Mouse (Mus musculus) CH12.LX (cell line): Measurements from ENCODE around the gene Rab19. TPM values are rescaled to one million over a fixed set of nuclear protein-coding genes. Genes with fewer than 3 reads are reported as not detected.

Experiments
- DNase-seq: peaks from one replicate; pipeline ENCODE4 v3.0.0-alpha.2; 2013; ENCODE audit errors: extremely low read depth
- H3K27ac ChIP-seq: 2 replicates; pipeline ENCODE4 v1.5.1; 2012; ENCODE audit warnings: low read depth, mild to moderate bottlenecking, control low read depth, moderate library complexity; ENCODE audit not compliant: insufficient read depth
- H3K27me3 ChIP-seq: replicated peaks from 2 replicates; pipeline ENCODE3; 2012; ENCODE audit warnings: inconsistent platforms
- H3K36me3 ChIP-seq, 2 experiments: replicated peaks in 1 of 2; 2 replicates each; pipeline versions ENCODE3 to v1.6.1; 2012; ENCODE audit warnings: inconsistent platforms in 1 of 2, low read length in 1 of 2, mild to moderate bottlenecking in 1 of 2, mixed read lengths in 1 of 2, moderate library complexity in 1 of 2; ENCODE audit not compliant: control insufficient read depth in 1 of 2, insufficient read depth in 1 of 2
- H3K4me1 ChIP-seq, 2 experiments: 2 replicates each; pipeline ENCODE4 v1.6.1; 2012; ENCODE audit warnings: inconsistent platforms in 1 of 2, moderate library complexity in 1 of 2; ENCODE audit not compliant: insufficient read depth in 2 of 2, control insufficient read depth in 1 of 2
- H3K4me2 ChIP-seq: 2 replicates; pipeline ENCODE4 v1.6.1; 2012; ENCODE audit warnings: low read depth, mild to moderate bottlenecking, control low read depth; ENCODE audit not compliant: poor library complexity, insufficient read depth, severe bottlenecking
- H3K4me3 ChIP-seq, 3 experiments: fragments of 150-350 bp in 1 of 3; sonication (generic) in 1 of 3; replicated peaks in 1 of 3; 2 replicates each; pipeline versions ENCODE3 to v1.5.1; 2011 to 2012; ENCODE audit warnings: low read depth in 2 of 3, low read length in 2 of 3, mild to moderate bottlenecking in 2 of 3, moderate library complexity in 2 of 3, control low read depth in 1 of 3, improper control_type of control experiment in 1 of 3, inconsistent platforms in 1 of 3, mixed read lengths in 1 of 3; ENCODE audit not compliant: poor library complexity in 1 of 3
- H3K79me2 ChIP-seq: replicated peaks from 2 replicates; pipeline ENCODE4 v1.6.1; 2012; ENCODE audit warnings: mild to moderate bottlenecking, moderate library complexity; ENCODE audit not compliant: control insufficient read depth, poor library complexity, insufficient read depth, severe bottlenecking; ENCODE audit errors: extremely low read depth
- H3K9ac ChIP-seq: 2 replicates; pipeline ENCODE4 v1.6.1; 2012; ENCODE audit warnings: low read depth, mild to moderate bottlenecking, control low read depth, moderate library complexity; ENCODE audit not compliant: insufficient read depth
- H3K9me3 ChIP-seq: replicated peaks from 2 replicates; pipeline ENCODE3; 2012; ENCODE audit warnings: low read length, inconsistent platforms, mixed read lengths
- BHLHE40 ChIP-seq: IDR thresholded peaks from 2 replicates; pipeline ENCODE4 v1.6.1; 2011; ENCODE audit warnings: mild to moderate bottlenecking, low read depth, low read length, improper control_type of control experiment
- CHD1 ChIP-seq: IDR thresholded peaks from 2 replicates; pipeline ENCODE4 v1.6.1; 2012; ENCODE audit warnings: low read depth, low read length, improper control_type of control experiment, inconsistent platforms
- CHD2 ChIP-seq: IDR thresholded peaks from 2 replicates; pipeline ENCODE4 v1.6.1; 2011; ENCODE audit warnings: low read length, improper control_type of control experiment
- CTCF ChIP-seq, 2 experiments: IDR thresholded peaks in 1 of 2; conservative IDR thresholded peaks in 1 of 2; 2 replicates each; pipeline ENCODE4 v1.5.1; 2011 to 2012; ENCODE audit warnings: low read depth in 2 of 2, low read length in 2 of 2, improper control_type of control experiment in 1 of 2, inconsistent platforms in 1 of 2, mild to moderate bottlenecking in 1 of 2, moderate library complexity in 1 of 2
- E2F4 ChIP-seq: IDR thresholded peaks from 2 replicates; pipeline ENCODE4 v1.6.1; 2011; ENCODE audit warnings: low read depth, low read length, improper control_type of control experiment; ENCODE audit not compliant: insufficient replicate concordance
- ELF1 ChIP-seq: IDR thresholded peaks from 2 replicates; pipeline ENCODE4 v1.6.1; 2014; ENCODE audit warnings: low read depth, mild to moderate bottlenecking, inconsistent platforms, low read length, improper control_type of control experiment
- EP300 ChIP-seq: IDR thresholded peaks from 2 replicates; pipeline ENCODE4 v1.6.1; 2011; ENCODE audit warnings: low read length, improper control_type of control experiment
- ETS1 ChIP-seq: conservative IDR thresholded peaks from 2 replicates; pipeline ENCODE4 v1.6.1; 2012; ENCODE audit warnings: low read depth, mild to moderate bottlenecking, inconsistent platforms, low read length, improper control_type of control experiment, moderate library complexity
- GABPA ChIP-seq: IDR thresholded peaks from 2 replicates; pipeline ENCODE4 v1.6.1; 2012; ENCODE audit warnings: low read depth, low read length, improper control_type of control experiment, inconsistent platforms; ENCODE audit not compliant: insufficient replicate concordance
- HCFC1 ChIP-seq: IDR thresholded peaks from 2 replicates; pipeline ENCODE4 v1.6.1; 2012; ENCODE audit warnings: low read depth, mild to moderate bottlenecking, inconsistent platforms, low read length, improper control_type of control experiment
- IRF4 ChIP-seq: IDR thresholded peaks from 2 replicates; pipeline ENCODE4 v1.6.1; 2014; ENCODE audit warnings: low read depth, mild to moderate bottlenecking, inconsistent platforms, low read length, improper control_type of control experiment
- JUN ChIP-seq: IDR thresholded peaks from 2 replicates; pipeline ENCODE4 v1.6.1; 2011; ENCODE audit warnings: low read depth, mild to moderate bottlenecking, low read length, improper control_type of control experiment, moderate library complexity; ENCODE audit not compliant: insufficient read depth
- JUND ChIP-seq: conservative IDR thresholded peaks from 2 replicates; pipeline ENCODE4 v1.6.1; 2011; ENCODE audit warnings: low read depth, low read length, improper control_type of control experiment
- KAT2A ChIP-seq: IDR thresholded peaks from 2 replicates; pipeline ENCODE4 v1.6.1; 2012; ENCODE audit warnings: low read length, improper control_type of control experiment, inconsistent platforms; ENCODE audit not compliant: insufficient replicate concordance
- MAFK ChIP-seq: IDR thresholded peaks from 2 replicates; pipeline ENCODE4 v1.6.1; 2011; ENCODE audit warnings: low read length, improper control_type of control experiment; ENCODE audit not compliant: insufficient replicate concordance
- MAX ChIP-seq: IDR thresholded peaks from 2 replicates; pipeline ENCODE4 v1.6.1; 2011; ENCODE audit warnings: low read length, improper control_type of control experiment
- MAZ ChIP-seq: IDR thresholded peaks from 2 replicates; pipeline ENCODE4 v1.6.1; 2012; ENCODE audit warnings: low read depth, mild to moderate bottlenecking, inconsistent platforms, low read length, improper control_type of control experiment, moderate library complexity
- MEF2A ChIP-seq: IDR thresholded peaks from 2 replicates; pipeline ENCODE4 v1.6.1; 2014; ENCODE audit warnings: low read depth, mild to moderate bottlenecking, inconsistent platforms, low read length, improper control_type of control experiment, borderline replicate concordance
- MXI1 ChIP-seq: IDR thresholded peaks from 2 replicates; pipeline ENCODE4 v1.6.1; 2011; ENCODE audit warnings: mild to moderate bottlenecking, low read depth, low read length, improper control_type of control experiment
- MYC ChIP-seq: IDR thresholded peaks from 2 replicates; pipeline ENCODE4 v1.6.1; 2011; ENCODE audit warnings: low read depth, mild to moderate bottlenecking, improper control_type of control experiment, low read length
- NELFE ChIP-seq: IDR thresholded peaks from 2 replicates; pipeline ENCODE4 v1.6.1; 2011; ENCODE audit warnings: low read depth, low read length, improper control_type of control experiment
- NRF1 ChIP-seq: IDR thresholded peaks from 2 replicates; pipeline ENCODE4 v1.6.1; 2014; ENCODE audit warnings: low read depth, mild to moderate bottlenecking, inconsistent platforms, low read length, improper control_type of control experiment, moderate library complexity
- PAX5 ChIP-seq: IDR thresholded peaks from 2 replicates; pipeline ENCODE4 v1.6.1; 2012; ENCODE audit warnings: low read length, inconsistent platforms, mixed read lengths
- POLR2A ChIP-seq: IDR thresholded peaks from 2 replicates; pipeline ENCODE4 v1.6.1; 2011; ENCODE audit warnings: low read depth, mild to moderate bottlenecking, improper control_type of control experiment, low read length
- POLR2AphosphoS2 ChIP-seq: IDR thresholded peaks from 2 replicates; pipeline ENCODE4 v1.6.1; 2011; ENCODE audit warnings: low read depth, low read length, improper control_type of control experiment
- RAD21 ChIP-seq: IDR thresholded peaks from 2 replicates; pipeline ENCODE4 v1.6.1; 2011; ENCODE audit warnings: low read depth, mild to moderate bottlenecking, low read length, improper control_type of control experiment, moderate library complexity
- RCOR1 ChIP-seq: conservative IDR thresholded peaks from 2 replicates; pipeline ENCODE4 v1.6.1; 2012; ENCODE audit warnings: low read depth, mild to moderate bottlenecking, inconsistent platforms, low read length, improper control_type of control experiment
- SIN3A ChIP-seq: IDR thresholded peaks from 2 replicates; pipeline ENCODE4 v1.6.1; 2012; ENCODE audit warnings: low read length, improper control_type of control experiment, inconsistent platforms
- SMC3 ChIP-seq: IDR thresholded peaks from 2 replicates; pipeline ENCODE4 v1.6.1; 2011; ENCODE audit warnings: low read depth, low read length, improper control_type of control experiment
- TBP ChIP-seq: conservative IDR thresholded peaks from 2 replicates; pipeline ENCODE4 v1.6.1; 2011; ENCODE audit warnings: low read depth, low read length, improper control_type of control experiment
- TCF12 ChIP-seq: IDR thresholded peaks from 2 replicates; pipeline ENCODE4 v1.6.1; 2014; ENCODE audit warnings: low read depth, mild to moderate bottlenecking, inconsistent platforms, low read length, improper control_type of control experiment
- UBTF ChIP-seq: IDR thresholded peaks from 2 replicates; pipeline ENCODE4 v1.6.1; 2012; ENCODE audit warnings: low read depth, mild to moderate bottlenecking, inconsistent platforms, low read length, improper control_type of control experiment, moderate library complexity
- USF1 ChIP-seq: IDR thresholded peaks from 2 replicates; pipeline ENCODE4 v1.6.1; 2014; ENCODE audit warnings: low read depth, mild to moderate bottlenecking, inconsistent platforms, low read length, improper control_type of control experiment
- USF2 ChIP-seq: conservative IDR thresholded peaks from 2 replicates; pipeline ENCODE4 v1.6.1; 2011; ENCODE audit warnings: low read depth, low read length, improper control_type of control experiment
- ZC3H11A ChIP-seq: IDR thresholded peaks from 2 replicates; pipeline ENCODE4 v1.6.1; 2012; ENCODE audit warnings: low read depth, mild to moderate bottlenecking, inconsistent platforms, low read length, improper control_type of control experiment
- ZKSCAN1 ChIP-seq: IDR thresholded peaks from 2 replicates; pipeline ENCODE4 v1.6.1; 2012; ENCODE audit warnings: low read depth, inconsistent platforms, low read length, improper control_type of control experiment, borderline replicate concordance
- ZMIZ1 ChIP-seq: IDR thresholded peaks from 2 replicates; pipeline ENCODE4 v1.6.1; 2012; ENCODE audit warnings: low read depth, mild to moderate bottlenecking, inconsistent platforms, low read length, improper control_type of control experiment
- ZNF384 ChIP-seq: IDR thresholded peaks from 2 replicates; pipeline ENCODE4 v1.6.1; 2012; ENCODE audit warnings: low read depth, low read length, improper control_type of control experiment, inconsistent platforms
- dilution Hi-C: fragments of 300-500 bp; cut with MboI; formaldehyde crosslinking; loops from 2 replicates; pipeline ENCODE4 v1.14.3; 2020; ENCODE audit warnings: low sequenced_read_pairs; ENCODE audit not compliant: extremely low pct_unique_long_range_greater_than_20kb, extremely low pct_ligation_motif_present
- in situ Hi-C: fragments of 300-500 bp; cut with MboI; formaldehyde crosslinking; loops from 3 replicates; pipeline ENCODE4 v1.14.3; 2019; ENCODE audit warnings: low sequenced_read_pairs, low pct_ligation_motif_present, low pct_unique_long_range_greater_than_20kb, mixed read lengths
- polyA plus RNA-seq: library from polyadenylated mRNA; unstranded; fragments of >175 nt; gene quantifications from 2 replicates; pipeline ENCODE4 v1.2.1, GENCODE M21; 2012; ENCODE audit warnings: low read depth; ENCODE audit not compliant: insufficient read length
- total RNA-seq, 2 experiments: library from RNA; depleted of rRNA; stranded (reverse); fragments of 300-350 nt in 1 of 2; fragments of >200 nt in 1 of 2; gene quantifications; 2 replicates each; pipeline ENCODE4 v1.2.3; 2012 to 2014

Rab19 gene
- total and polyA plus RNA-seq, 3 experiments, result 0.63 to 3.3 TPM; not detected in 1

DNA sequence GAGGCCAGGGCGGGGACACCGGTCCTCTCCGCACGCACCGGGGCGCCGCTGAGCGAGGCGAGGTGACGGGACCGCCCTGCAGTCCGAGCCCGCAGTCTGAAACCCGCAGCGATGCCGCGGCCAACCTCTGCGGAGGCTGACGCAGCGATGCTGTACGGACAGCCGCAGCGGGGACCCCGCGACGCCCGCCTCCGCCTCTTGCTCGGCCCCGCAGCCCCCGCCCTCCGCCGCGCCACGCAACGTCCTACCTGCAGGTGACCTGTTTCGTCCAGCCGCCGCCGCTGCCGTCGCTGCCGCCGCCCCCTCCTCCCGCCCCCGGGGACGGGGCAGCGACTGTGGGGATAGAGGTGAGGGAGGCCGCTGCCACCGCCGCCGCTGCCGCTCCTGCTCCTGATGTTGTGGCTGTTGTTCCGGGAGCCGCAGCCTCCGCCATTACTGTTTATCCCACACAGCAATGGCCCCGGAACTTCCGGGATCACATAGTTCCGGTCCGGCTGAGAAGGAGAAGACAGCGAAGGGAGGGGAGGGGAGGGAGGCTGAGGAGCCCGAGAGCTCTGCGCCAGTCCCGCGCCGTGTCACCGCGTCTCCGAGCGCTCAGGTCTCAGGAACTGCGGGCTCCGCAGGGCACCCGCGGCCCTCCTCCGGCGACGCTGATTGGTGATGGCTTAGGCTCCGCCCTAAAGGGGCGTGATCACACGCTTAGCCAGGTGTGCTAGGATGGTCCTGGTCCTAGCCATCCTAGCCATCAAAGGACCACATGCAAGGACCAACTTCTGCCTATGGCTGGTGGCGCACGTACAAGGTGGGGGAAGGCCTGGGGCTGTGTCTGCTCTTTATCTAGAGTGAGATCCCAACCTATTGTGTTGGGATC lies 39.1 kb downstream of the Rab19 start, which contains the start of gene Mkrn1:
Gene Mkrn1 (minus strand): TSS at position 612 of the 871 bp plus-strand sequence.
- peaks cover 5% of the 10 kb centered on the region for H3K27me3 ChIP-seq
- H3K9ac ChIP-seq, result peak within 1 kb of the TSS; percentile 65
- H3K4me3 ChIP-seq, result peak within 1 kb of the TSS; percentile 66 to 98 (median 91)
- peaks cover 0 to 2% of the 10 kb centered on the region in 2 experiments for H3K36me3 ChIP-seq
- in situ Hi-C loops, result no loop called here
- peaks cover 19% of the 10 kb centered on the region for H3K79me2 ChIP-seq
- H3K4me2 ChIP-seq, result peak within 1 kb of the TSS; percentile 97
- DNase-seq, result peak; percentile 84
- peaks cover 4 to 30% of the 10 kb centered on the region in 2 experiments; a peak in 2 of 4 replicates for H3K4me1 ChIP-seq
- dilution Hi-C loops, result no loop called here
- TF ChIP-seq ZC3H11A (no peak), POLR2A (peak; percentile 68), MAFK (no peak), JUND (no peak), CHD1 (no peak), USF1 (no peak), E2F4 (no peak), ZKSCAN1 (no peak), ZNF384 (no peak), SIN3A (peak; percentile 79), UBTF (peak; percentile 79; the same call in 1 of the 2 replicates), ZMIZ1 (no peak; the same call in 1 of the 2 replicates), USF2 (no peak), TCF12 (0 out of 2 replicates have a peak, but pooled peaks have one; percentile 57), ELF1 (peak; percentile 95), CTCF (conservative IDR thresholded peaks at IDR 0.05 in 1 of 2, IDR thresholded peaks at IDR 0.05 in 1 of 2; ENCODE audit: low read depth in 2 of 2, low read length in 2 of 2) (no peak), HCFC1 (peak; percentile 77), NRF1 (0 out of 2 replicates have a peak, but pooled peaks have one; percentile 36), RCOR1 (0 out of 2 replicates have a peak, but pooled peaks have one; percentile 61), SMC3 (no peak), PAX5 (no peak), MXI1 (no peak), GABPA (no peak), RAD21 (no peak), EP300 (no peak), MAZ (no peak), MAX (peak; percentile 30; the same call in 1 of the 2 replicates), MEF2A (0 out of 2 replicates have a peak, but pooled peaks have one; percentile 29), CHD2 (no peak), BHLHE40 (no peak), IRF4 (no peak), TBP (no peak), KAT2A (no peak), POLR2AphosphoS2 (no peak), NELFE (peak; percentile 58), JUN (no peak), ETS1 (no peak), MYC (no peak)
- H3K27ac ChIP-seq, result 0 out of 2 replicates have a peak within 1 kb of the TSS, but pooled peaks have one; percentile 28
- H3K9me3 ChIP-seq, result no peaks in the 10 kb centered on the region
